Mouse (Mus musculus) neural tube, embryonic 15.5 days (tissue): ENCODE measurements around the gene Gart. TPM values are rescaled to one million over a fixed set of nuclear protein-coding genes. Genes with fewer than 3 reads are reported as not detected.
"Not testable (repeated sequence)": the region's sequence is repeated elsewhere in the genome, so short reads cannot be mapped to it uniquely, and the experiment has no call there.

Experiments
- ATAC-seq: fragments of 200-750 bp; cut with Nextera tagmentation; 2 replicates; pipeline ENCODE4 v1.8.0; 2017; ENCODE audit warnings: mild to moderate bottlenecking, moderate TSS enrichment, moderate library complexity; ENCODE audit not compliant: low FRiP score
- H3K27ac ChIP-seq: fragments of 300-500 bp; sonication (generic); replicated peaks from 2 replicates; pipeline ENCODE4 v1.5.1; 2015; ENCODE audit warnings: mild to moderate bottlenecking, inconsistent platforms
- H3K27me3 ChIP-seq: fragments of 300-500 bp; sonication (generic); replicated peaks from 2 replicates; pipeline ENCODE4 v1.6.1; 2015; ENCODE audit warnings: inconsistent platforms
- H3K36me3 ChIP-seq: fragments of 300-500 bp; sonication (generic); 2 replicates; pipeline ENCODE4 v1.6.1; 2015; ENCODE audit warnings: inconsistent platforms
- H3K4me1 ChIP-seq: fragments of 300-500 bp; sonication (generic); 2 replicates; pipeline ENCODE4 v1.6.1; 2015; ENCODE audit warnings: inconsistent platforms
- H3K4me2 ChIP-seq: fragments of 300-500 bp; sonication (generic); 2 replicates; pipeline ENCODE4 v1.6.1; 2015; ENCODE audit warnings: inconsistent platforms, mild to moderate bottlenecking, moderate library complexity
- H3K4me3 ChIP-seq: fragments of 300-500 bp; sonication (generic); replicated peaks from 2 replicates; pipeline ENCODE4 v1.5.1; 2015; ENCODE audit warnings: mild to moderate bottlenecking, inconsistent platforms
- H3K9ac ChIP-seq: fragments of 300-500 bp; sonication (generic); replicated peaks from 2 replicates; pipeline ENCODE4 v1.6.1; 2015; ENCODE audit warnings: mild to moderate bottlenecking, inconsistent platforms
- H3K9me3 ChIP-seq: fragments of 300-500 bp; sonication (generic); replicated peaks from 2 replicates; pipeline ENCODE4 v1.6.1; 2016; ENCODE audit warnings: inconsistent platforms
- WGBS: fragments of 180-500 bp; shearing (Covaris S2); methylation state at CpG from one replicate; pipeline ENCODE4 v1.1.7; 2015; ENCODE audit warnings: mixed read lengths; 5-methylcytosine and 5-hydroxymethylcytosine counted together
- polyA plus RNA-seq: library from polyadenylated mRNA; unstranded; fragments of >200 nt; fragmentation: Nextera tagmentation; extraction: Ambion mirVana; gene quantifications from 2 replicates; pipeline ENCODE4 v1.2.1, GENCODE M21; 2015

Gene Gart
- polyA plus RNA-seq, 1 experiment from 2014 or later, result 56.6 TPM

GRCm38 (mm10) chr16:91647461-91648219, 888 bp upstream of the Gart start, which contains the start of gene Son:
Gene Son, plus strand, starts transcription at chr16:91647506.
- Histone ChIP-seq H3K9me3 (no peaks in the 10 kb centered on the region), H3K9ac (peak within 1 kb of the TSS; percentile 95), H3K4me2 (peak within 1 kb of the TSS; percentile 96), H3K4me1 (peaks cover 29% of the 10 kb centered on the region), H3K27me3 (no peaks in the 10 kb centered on the region), H3K4me3 (peak within 1 kb of the TSS; percentile 78), H3K27ac (peak within 1 kb of the TSS; percentile 99), H3K36me3 (peaks cover 8% of the 10 kb centered on the region)
- ATAC-seq, result peak; percentile 98
- under 1% methylated on average over 70 of the region's 70 CpGs for WGBS

- peak overlapping the region; percentile 95 for H3K9ac ChIP-seq
- no peaks in the 10 kb centered on the region for H3K27me3 ChIP-seq
- ATAC-seq, result no peak
- no peaks in the 10 kb centered on the region for H3K9me3 ChIP-seq
- WGBS, result under 1% methylated on average over 11 of the region's 11 CpGs
- H3K4me1 ChIP-seq, result peaks cover 21% of the 10 kb centered on the region
- H3K4me2 ChIP-seq, result peak overlapping the region; percentile 96
- peak overlapping the region; percentile 78 for H3K4me3 ChIP-seq
- peak overlapping the region; percentile 99 for H3K27ac ChIP-seq
- H3K36me3 ChIP-seq, result peaks cover 15% of the 10 kb centered on the region
Measured at GRCm38 (mm10) chr16:91645995-91646602, 653 bp downstream of the Gart start.

GRCm38 (mm10) chr16:91645420-91645819, 1.3 kb downstream of the Gart start:
- not testable (repeated sequence) for H3K4me2 ChIP-seq, H3K27ac ChIP-seq, H3K9me3 ChIP-seq, H3K4me3 ChIP-seq, H3K27me3 ChIP-seq, ATAC-seq, H3K9ac ChIP-seq
- H3K4me1 ChIP-seq, result peaks cover 18% of the 10 kb centered on the region
- WGBS, result no CpG with 5 or more reads among the region's 2 CpGs
- peaks cover 22% of the 10 kb centered on the region for H3K36me3 ChIP-seq

GRCm38 (mm10) chr16:91644901-91645300, 1.9 kb downstream of the Gart start:
- Histone ChIP-seq H3K36me3 (peaks cover 27% of the 10 kb centered on the region), H3K4me1 (peaks cover 14% of the 10 kb centered on the region), H3K27ac (no peak overlapping the region), H3K27me3 (no peaks in the 10 kb centered on the region), H3K9ac (no peak overlapping the region), H3K4me3 (no peak overlapping the region), H3K9me3 (no peaks in the 10 kb centered on the region), H3K4me2 (no peak overlapping the region)
- WGBS, result 85% methylated on average over 2 of the region's 2 CpGs
- no peak for ATAC-seq

GRCm38 (mm10) chr16:91640171-91640570, 6.6 kb downstream of the Gart start:
- WGBS, result 97% methylated on average over 8 of the region's 8 CpGs
- peaks cover 68% of the 10 kb centered on the region for H3K36me3 ChIP-seq
- no peaks in the 10 kb centered on the region; the same call in 1 of the 2 replicates for H3K4me1 ChIP-seq
- no peak overlapping the region for H3K27ac ChIP-seq
- no peaks in the 10 kb centered on the region for H3K27me3 ChIP-seq
- no peak overlapping the region for H3K9ac ChIP-seq
- no peak overlapping the region for H3K4me3 ChIP-seq
- no peak overlapping the region for H3K4me2 ChIP-seq
- no peak for ATAC-seq
- H3K9me3 ChIP-seq, result no peaks in the 10 kb centered on the region

GRCm38 (mm10) chr16:91639636-91640035, 7.1 kb downstream of the Gart start:
- no peak for ATAC-seq
- WGBS, result 95% methylated on average over 2 of the region's 2 CpGs
- H3K36me3 ChIP-seq, result peaks cover 68% of the 10 kb centered on the region

GRCm38 (mm10) chr16:91639161-91639560, 7.6 kb downstream of the Gart start:
- Histone ChIP-seq H3K4me3 (no peak overlapping the region), H3K27ac (no peak overlapping the region), H3K9me3 (no peaks in the 10 kb centered on the region), H3K4me2 (no peak overlapping the region), H3K27me3 (no peaks in the 10 kb centered on the region), H3K36me3 (peaks cover 72% of the 10 kb centered on the region), H3K4me1 (no peaks in the 10 kb centered on the region), H3K9ac (no peak overlapping the region)
- ATAC-seq, result no peak
- WGBS, result 94% methylated on average over 5 of the region's 5 CpGs

More at GRCm38 (mm10) chr16:91639636-91640035, 7.1 kb downstream of the Gart start:
- no peak overlapping the region for H3K4me2 ChIP-seq
- no peaks in the 10 kb centered on the region for H3K9me3 ChIP-seq
- H3K4me1 ChIP-seq, result no peaks in the 10 kb centered on the region
- H3K27ac ChIP-seq, result no peak overlapping the region
- no peak overlapping the region for H3K9ac ChIP-seq
- no peaks in the 10 kb centered on the region for H3K27me3 ChIP-seq
- H3K4me3 ChIP-seq, result no peak overlapping the region

GRCm38 (mm10) chr16:91633641-91634040, 13.1 kb downstream of the Gart start:
- no peaks in the 10 kb centered on the region for H3K27me3 ChIP-seq
- H3K27ac ChIP-seq, result no peak overlapping the region
- H3K9me3 ChIP-seq, result no peaks in the 10 kb centered on the region
- H3K4me3 ChIP-seq, result no peak overlapping the region
- no peaks in the 10 kb centered on the region for H3K4me1 ChIP-seq
- WGBS, result 94% methylated on average over 12 of the region's 12 CpGs
- H3K9ac ChIP-seq, result no peak overlapping the region
- H3K4me2 ChIP-seq, result no peak overlapping the region
- ATAC-seq, result no peak
- peaks cover 76% of the 10 kb centered on the region for H3K36me3 ChIP-seq

- Histone ChIP-seq H3K4me1 (no peaks in the 10 kb centered on the region), H3K9ac (no peak overlapping the region), H3K4me3 (no peak overlapping the region), H3K27ac (no peak overlapping the region), H3K4me2 (no peak overlapping the region), H3K36me3 (peaks cover 77% of the 10 kb centered on the region), H3K9me3 (no peaks in the 10 kb centered on the region), H3K27me3 (no peaks in the 10 kb centered on the region)
- no peak for ATAC-seq
- WGBS, result 95% methylated on average over 7 of the region's 7 CpGs
Measured at GRCm38 (mm10) chr16:91632940-91633339, 13.8 kb downstream of the Gart start.

GRCm38 (mm10) chr16:91632439-91632838, 14.3 kb downstream of the Gart start:
- WGBS, result 73% methylated on average over 5 of the region's 5 CpGs
- Histone ChIP-seq H3K27ac (no peak overlapping the region), H3K4me1 (no peaks in the 10 kb centered on the region), H3K4me2 (no peak overlapping the region), H3K27me3 (no peaks in the 10 kb centered on the region), H3K4me3 (no peak overlapping the region), H3K36me3 (peaks cover 77% of the 10 kb centered on the region), H3K9ac (no peak overlapping the region), H3K9me3 (no peaks in the 10 kb centered on the region)
- ATAC-seq, result no peak

- H3K4me2 ChIP-seq, result no peak overlapping the region
- 50% methylated on average over 1 of the region's 1 CpGs for WGBS
- H3K27ac ChIP-seq, result no peak overlapping the region
- H3K36me3 ChIP-seq, result peaks cover 66% of the 10 kb centered on the region
- no peak for ATAC-seq
- no peak overlapping the region for H3K9ac ChIP-seq
- no peak overlapping the region for H3K4me3 ChIP-seq
- H3K27me3 ChIP-seq, result no peaks in the 10 kb centered on the region
- no peaks in the 10 kb centered on the region for H3K9me3 ChIP-seq
- H3K4me1 ChIP-seq, result no peaks in the 10 kb centered on the region
Measured at GRCm38 (mm10) chr16:91630584-91630983, 16.2 kb downstream of the Gart start.

GRCm38 (mm10) chr16:91629749-91630148, 17.0 kb downstream of the Gart start:
- Histone ChIP-seq H3K27me3 (no peaks in the 10 kb centered on the region), H3K4me3 (no peak overlapping the region), H3K4me1 (no peaks in the 10 kb centered on the region), H3K9ac (no peak overlapping the region), H3K27ac (no peak overlapping the region), H3K9me3 (no peaks in the 10 kb centered on the region), H3K36me3 (peaks cover 74% of the 10 kb centered on the region), H3K4me2 (no peak overlapping the region)
- no peak for ATAC-seq
- 94% methylated on average over 4 of the region's 4 CpGs for WGBS
